Mouse (Mus musculus): Measurements from ENCODE around the gene Olfr617.
"Not testable (repeated sequence)": the region's sequence is repeated elsewhere in the genome, so short reads cannot be mapped to it uniquely, and the experiment has no call there.

Olfr617 gene

GRCm38 (mm10) chr7:103572761-103573160, at the start of gene Olfr617:
TSS of gene Olfr617 (plus strand) at chr7:103573061.
- Histone ChIP-seq H3K9me3 (ENCODE audit: low read length) (no peaks in the 10 kb centered on the region), H3K4me1 (replicated peaks; ENCODE audit: low read depth, low read length) (no peaks in the 10 kb centered on the region), H3K27me3 (ENCODE audit: insufficient read depth, low read length) (no peaks in the 10 kb centered on the region), H3K4me3 (replicated peaks; ENCODE audit: low read length) (no peak within 1 kb of the TSS), H3K36me3 (ENCODE audit: insufficient read depth, low read length) (no peaks in the 10 kb centered on the region)
- TF ChIP-seq NANOG (IDR thresholded peaks at IDR 0.05; ENCODE audit: borderline replicate concordance, low read length) (no peak), POU5F1 (IDR thresholded peaks at IDR 0.05; ENCODE audit: borderline replicate concordance, low read length) (no peak), CTCF (conservative IDR thresholded peaks at IDR 0.05; ENCODE audit: low read length) (no peak)

- not testable (repeated sequence) for H3K9me3 ChIP-seq (ENCODE audit: low read length); H3K4me3 ChIP-seq (replicated peaks; ENCODE audit: low read length); H3K27me3 ChIP-seq (ENCODE audit: insufficient read depth, low read length); H3K4me1 ChIP-seq (replicated peaks; ENCODE audit: low read depth, low read length); H3K36me3 ChIP-seq (ENCODE audit: insufficient read depth, low read length)
These were observed 30.2 kb upstream of the Olfr617 start, which contains the start of gene Olfr612 for GRCm38 (mm10) chr7:103542617-103543016. TSS of gene Olfr612 (minus strand) at chr7:103542717.

GRCm38 (mm10) chr7:103547774-103548173, 25.1 kb upstream of the Olfr617 start, which contains the start of gene Olfr613:
TSS of gene Olfr613 (plus strand) at chr7:103548074.
- no peaks in the 10 kb centered on the region for H3K4me1 ChIP-seq (replicated peaks; ENCODE audit: low read depth, low read length)
- H3K9me3 ChIP-seq (ENCODE audit: low read length): no peaks in the 10 kb centered on the region
- H3K36me3 ChIP-seq (ENCODE audit: insufficient read depth, low read length): no peaks in the 10 kb centered on the region
- no peaks in the 10 kb centered on the region for H3K27me3 ChIP-seq (ENCODE audit: insufficient read depth, low read length)
- H3K4me3 ChIP-seq (replicated peaks; ENCODE audit: low read length): no peak within 1 kb of the TSS
- TF ChIP-seq POU5F1 (IDR thresholded peaks at IDR 0.05; ENCODE audit: borderline replicate concordance, low read length) (no peak), NANOG (IDR thresholded peaks at IDR 0.05; ENCODE audit: borderline replicate concordance, low read length) (no peak), CTCF (conservative IDR thresholded peaks at IDR 0.05; ENCODE audit: low read length) (no peak)

GRCm38 (mm10) chr7:103555779-103556178, 17.1 kb upstream of the Olfr617 start, which contains the start of gene Olfr615:
TSS of gene Olfr615 (plus strand) at chr7:103556079.
- H3K4me1 ChIP-seq (replicated peaks; ENCODE audit: low read depth, low read length): no peaks in the 10 kb centered on the region
- TF ChIP-seq CTCF (conservative IDR thresholded peaks at IDR 0.05; ENCODE audit: low read length) (no peak), NANOG (IDR thresholded peaks at IDR 0.05; ENCODE audit: borderline replicate concordance, low read length) (no peak), POU5F1 (IDR thresholded peaks at IDR 0.05; ENCODE audit: borderline replicate concordance, low read length) (no peak)
- no peaks in the 10 kb centered on the region for H3K27me3 ChIP-seq (ENCODE audit: insufficient read depth, low read length)
- H3K9me3 ChIP-seq (ENCODE audit: low read length): no peaks in the 10 kb centered on the region
- no peaks in the 10 kb centered on the region for H3K36me3 ChIP-seq (ENCODE audit: insufficient read depth, low read length)
- no peak within 1 kb of the TSS for H3K4me3 ChIP-seq (replicated peaks; ENCODE audit: low read length)

- Histone ChIP-seq H3K4me3 (replicated peaks; ENCODE audit: low read length) (no peak within 1 kb of the TSS), H3K4me1 (replicated peaks; ENCODE audit: low read depth, low read length) (no peaks in the 10 kb centered on the region), H3K9me3 (ENCODE audit: low read length) (no peaks in the 10 kb centered on the region), H3K27me3 (ENCODE audit: insufficient read depth, low read length) (no peaks in the 10 kb centered on the region), H3K36me3 (ENCODE audit: insufficient read depth, low read length) (no peaks in the 10 kb centered on the region)
- TF ChIP-seq POU5F1 (IDR thresholded peaks at IDR 0.05; ENCODE audit: borderline replicate concordance, low read length) (no peak), NANOG (IDR thresholded peaks at IDR 0.05; ENCODE audit: borderline replicate concordance, low read length) (no peak), CTCF (conservative IDR thresholded peaks at IDR 0.05; ENCODE audit: low read length) (no peak)
These were observed 3.8 kb upstream of the Olfr617 start, which contains the start of gene Olfr616 for GRCm38 (mm10) chr7:103569043-103569442. TSS of gene Olfr616 (minus strand) at chr7:103569143.

- Histone ChIP-seq H3K27me3 (ENCODE audit: insufficient read depth, low read length) (no peaks in the 10 kb centered on the region), H3K36me3 (ENCODE audit: insufficient read depth, low read length) (no peaks in the 10 kb centered on the region), H3K9me3 (ENCODE audit: low read length) (no peaks in the 10 kb centered on the region), H3K4me3 (replicated peaks; ENCODE audit: low read length) (no peak within 1 kb of the TSS), H3K4me1 (replicated peaks; ENCODE audit: low read depth, low read length) (no peaks in the 10 kb centered on the region)
- no peak for TF ChIP-seq NANOG (IDR thresholded peaks at IDR 0.05; ENCODE audit: borderline replicate concordance, low read length)
- TF ChIP-seq CTCF (conservative IDR thresholded peaks at IDR 0.05; ENCODE audit: low read length): no peak
- no peak for TF ChIP-seq POU5F1 (IDR thresholded peaks at IDR 0.05; ENCODE audit: borderline replicate concordance, low read length)
These were observed 16.9 kb downstream of the Olfr617 start, which contains the start of gene Olfr618 for GRCm38 (mm10) chr7:103589803-103590202. TSS of gene Olfr618 (plus strand) at chr7:103590103.

GRCm38 (mm10) chr7:103600275-103600674, 27.4 kb downstream of the Olfr617 start, which contains the start of gene Olfr619:
TSS of gene Olfr619 (plus strand) at chr7:103600575.
- H3K4me3 ChIP-seq (replicated peaks; ENCODE audit: low read length): no peak within 1 kb of the TSS
- H3K36me3 ChIP-seq (ENCODE audit: insufficient read depth, low read length): no peaks in the 10 kb centered on the region
- H3K9me3 ChIP-seq (ENCODE audit: low read length): no peaks in the 10 kb centered on the region
- TF ChIP-seq NANOG (IDR thresholded peaks at IDR 0.05; ENCODE audit: borderline replicate concordance, low read length) (no peak), CTCF (conservative IDR thresholded peaks at IDR 0.05; ENCODE audit: low read length) (no peak), POU5F1 (IDR thresholded peaks at IDR 0.05; ENCODE audit: borderline replicate concordance, low read length) (no peak)
- H3K4me1 ChIP-seq (replicated peaks; ENCODE audit: low read depth, low read length): no peaks in the 10 kb centered on the region
- H3K27me3 ChIP-seq (ENCODE audit: insufficient read depth, low read length): no peaks in the 10 kb centered on the region

GRCm38 (mm10) chr7:103607425-103607824, 34.6 kb downstream of the Olfr617 start:
- no peaks in the 10 kb centered on the region for H3K27me3 ChIP-seq (ENCODE audit: insufficient read depth, low read length)
- no peaks in the 10 kb centered on the region for H3K9me3 ChIP-seq (ENCODE audit: low read length)
- H3K4me3 ChIP-seq (replicated peaks; ENCODE audit: low read length): no peak overlapping the region
- no peaks in the 10 kb centered on the region for H3K36me3 ChIP-seq (ENCODE audit: insufficient read depth, low read length)
- H3K4me1 ChIP-seq (replicated peaks; ENCODE audit: low read depth, low read length): no peaks in the 10 kb centered on the region
- TF ChIP-seq NANOG (IDR thresholded peaks at IDR 0.05; ENCODE audit: borderline replicate concordance, low read length) (no peak), POU5F1 (IDR thresholded peaks at IDR 0.05; ENCODE audit: borderline replicate concordance, low read length) (no peak), CTCF (conservative IDR thresholded peaks at IDR 0.05; ENCODE audit: low read length) (no peak)

GRCm38 (mm10) chr7:103612434-103612833, 39.6 kb downstream of the Olfr617 start, which contains the start of gene Olfr620:
TSS of gene Olfr620 (minus strand) at chr7:103612534.
- no peaks in the 10 kb centered on the region for H3K27me3 ChIP-seq (ENCODE audit: insufficient read depth, low read length)

More at GRCm38 (mm10) chr7:103612434-103612833, 39.6 kb downstream of the Olfr617 start, which contains the start of gene Olfr620:
- H3K9me3 ChIP-seq (ENCODE audit: low read length): peaks cover 18% of the 10 kb centered on the region
- TF ChIP-seq CTCF (conservative IDR thresholded peaks at IDR 0.05; ENCODE audit: low read length): no peak
- no peak for TF ChIP-seq NANOG (IDR thresholded peaks at IDR 0.05; ENCODE audit: borderline replicate concordance, low read length)
- TF ChIP-seq POU5F1 (IDR thresholded peaks at IDR 0.05; ENCODE audit: borderline replicate concordance, low read length): no peak
- H3K36me3 ChIP-seq (ENCODE audit: insufficient read depth, low read length): no peaks in the 10 kb centered on the region
- no peaks in the 10 kb centered on the region for H3K4me1 ChIP-seq (replicated peaks; ENCODE audit: low read depth, low read length)
- no peak within 1 kb of the TSS for H3K4me3 ChIP-seq (replicated peaks; ENCODE audit: low read length)
